24 mouse cellular contexts compared by ENCODE assay signal in genomic region chr2:61084835-61085234, GRCm38 (mm10).
DNase-seq lines count a peak whose midpoint lies in the region; ATAC-seq lines count a peak whose summit lies in the region.
"Had no signal": no experiment of that assay in that cellular context is flagged by ENCODE, and none has a peak within 500 bp of the region (broad histone marks: within the 10 kb centered on the region; RNA-seq: fewer than 3 reads in every experiment).

No protein-coding gene starts in this region.

- peak; percentile 22 for DNase-seq in CD4-positive, CD25-positive, alpha-beta regulatory T cell, adult 2 months (ENCODE audit: low read depth, low spot score)
- peak; percentile 6 for DNase-seq in thymus, postnatal 0 days (ENCODE audit: low spot score)
- DNase-seq in thymus, postnatal 10 days (ENCODE audit: low spot score in 2 of 2) = no peak
- peak; percentile 23 for DNase-seq in naive thymus-derived CD4-positive, alpha-beta T cell, adult 2 months (ENCODE audit: low read depth)
- no peak for DNase-seq in frontal cortex, postnatal 36 days (ENCODE audit: low spot score in 2 of 2)
- DNase-seq in heart, postnatal 25 days (ENCODE audit: low spot score) = no peak
- DNase-seq: adrenal gland, postnatal 10 days; B cell, adult 2 months; cerebellum, adult 11 months; cerebellum, adult 2 months; cerebellum, postnatal 10 days; cerebellum, postnatal 36 days; gastrocnemius, postnatal 25 days; heart, adult 18-20 months; heart, postnatal 10 days; heart, postnatal 4 days had no signal

- ATAC-seq in CD4-positive, CD25-positive, alpha-beta regulatory T cell, adult 4 months = no peak
- peak; percentile 92 for ATAC-seq in common myeloid progenitor, adult 5-6 weeks (replicated peaks; ENCODE audit: low read depth, poor library complexity, severe bottlenecking)
- ATAC-seq: forebrain, embryonic 13.5 days; forebrain, embryonic 16.5 days; hindbrain, postnatal 0 days; inflammation-experienced regulatory T-cells, adult 6 months; intestine, embryonic 16.5 days; Patski had no signal

- intact Hi-C loops in heart, postnatal 25 days (cut with DNase I) = no loop called here

Comparison
In these comparisons a context has a peak if more than half of its experiments do, and no peak if none do; other contexts are left out.
1. DNase-seq: peak in CD4-positive, CD25-positive, alpha-beta regulatory T cell, adult 2 months (single experiment), thymus, postnatal 0 days (single experiment) and naive thymus-derived CD4-positive, alpha-beta T cell, adult 2 months (single experiment); none in thymus, postnatal 10 days (0 of 2), frontal cortex, postnatal 36 days (0 of 2) and heart, postnatal 25 days (single experiment).